Mouse (Mus musculus) neural tube, embryonic 14.5 days (tissue): ENCODE results near the gene Dlst. TPM values are rescaled to one million over a fixed set of nuclear protein-coding genes. Genes with fewer than 3 reads are reported as not detected.
"Not testable (repeated sequence)": the region's sequence is repeated elsewhere in the genome, so short reads cannot be mapped to it uniquely, and the experiment has no call there.

Experiments used
- ATAC-seq: fragments of 200-750 bp; cut with Nextera tagmentation; 2 replicates; pipeline ENCODE4 v1.8.0; 2017; ENCODE audit warnings: low read depth, mild to moderate bottlenecking, moderate TSS enrichment, moderate library complexity
- H3K27ac ChIP-seq: fragments of 300-500 bp; sonication (generic); 2 replicates; pipeline ENCODE4 v1.5.1; 2014; ENCODE audit warnings: low read depth, mild to moderate bottlenecking, control low read depth, low read length, moderate library complexity, mixed read lengths
- H3K27me3 ChIP-seq: fragments of 300-500 bp; sonication (generic); 2 replicates; pipeline ENCODE4 v1.6.1; 2014; ENCODE audit warnings: low read length; ENCODE audit not compliant: control insufficient read depth, insufficient read depth
- H3K36me3 ChIP-seq: fragments of 300-500 bp; sonication (generic); 2 replicates; pipeline ENCODE4 v1.6.1; 2014; ENCODE audit warnings: low read length, mixed read lengths; ENCODE audit not compliant: control insufficient read depth, insufficient read depth
- H3K4me1 ChIP-seq: fragments of 300-500 bp; sonication (generic); 2 replicates; pipeline ENCODE4 v1.6.1; 2014; ENCODE audit warnings: low read length; ENCODE audit not compliant: control insufficient read depth, insufficient read depth
- H3K4me2 ChIP-seq: fragments of 300-500 bp; sonication (generic); 2 replicates; pipeline ENCODE4 v1.6.1; 2014; ENCODE audit warnings: mild to moderate bottlenecking, low read depth, low read length, control low read depth
- H3K4me3 ChIP-seq: fragments of 300-500 bp; sonication (generic); 2 replicates; pipeline ENCODE4 v1.5.1; 2014; ENCODE audit warnings: low read depth, low read length, control low read depth, mixed read lengths
- H3K9ac ChIP-seq: fragments of 300-500 bp; sonication (generic); replicated peaks from 2 replicates; pipeline ENCODE4 v1.6.1; 2014; ENCODE audit warnings: low read depth, mild to moderate bottlenecking, control low read depth, low read length, mixed read lengths
- H3K9me3 ChIP-seq: fragments of 300-500 bp; sonication (generic); 2 replicates; pipeline ENCODE4 v1.6.1; 2016; ENCODE audit warnings: low read length; ENCODE audit not compliant: control insufficient read depth
- WGBS: fragments of 180-500 bp; shearing (Covaris S2); extraction: QIAGEN DNeasy Blood & Tissue Kit; methylation state at CpG from one replicate; pipeline ENCODE4 v1.1.7; 2014; 5-methylcytosine and 5-hydroxymethylcytosine counted together
- polyA plus RNA-seq: library from polyadenylated mRNA; unstranded; fragments of >200 nt; fragmentation: Nextera tagmentation; extraction: Ambion mirVana; gene quantifications from 2 replicates; pipeline ENCODE4 v1.2.1, GENCODE M21; 2014

Dlst gene
- polyA plus RNA-seq, 1 experiment from 2014 or later = 103 TPM

- Histone ChIP-seq H3K27me3 (no peaks in the 10 kb centered on the region), H3K9me3 (no peaks in the 10 kb centered on the region), H3K27ac (no peak overlapping the region), H3K9ac (no peak overlapping the region), H3K4me2 (no peak overlapping the region), H3K36me3 (peaks cover 8% of the 10 kb centered on the region), H3K4me3 (no peak overlapping the region), H3K4me1 (no peaks in the 10 kb centered on the region)
- WGBS = 80% methylated on average over 6 of the region's 6 CpGs
- no peak for ATAC-seq
These were observed 30.5 kb downstream of the Dlst start for GRCm38 (mm10) chr12:85141096-85141495.

GRCm38 (mm10) chr12:85142803-85143202, 32.2 kb downstream of the Dlst start:
- Histone ChIP-seq H3K4me2 (no peak overlapping the region), H3K4me3 (no peak overlapping the region), H3K4me1 (no peaks in the 10 kb centered on the region), H3K9me3 (no peaks in the 10 kb centered on the region), H3K36me3 (peaks cover 8% of the 10 kb centered on the region), H3K27ac (no peak overlapping the region), H3K9ac (no peak overlapping the region), H3K27me3 (no peaks in the 10 kb centered on the region)
- ATAC-seq = peak; percentile 60; the same call in 1 of the 2 replicates
- WGBS = 10% methylated on average over 4 of the region's 4 CpGs

- 69% methylated on average over 2 of the region's 2 CpGs for WGBS
These were observed 33.6 kb downstream of the Dlst start for GRCm38 (mm10) chr12:85144276-85144675.

GRCm38 (mm10) chr12:85144821-85145220, 34.2 kb downstream of the Dlst start:
- Histone ChIP-seq H3K4me1 (0 out of 2 replicates have a peak, but pooled peaks cover 2% of the 10 kb centered on the region), H3K27me3 (no peaks in the 10 kb centered on the region), H3K9me3 (no peaks in the 10 kb centered on the region), H3K4me3 (no peak overlapping the region), H3K9ac (no peak overlapping the region), H3K27ac (no peak overlapping the region), H3K36me3 (peaks cover 5% of the 10 kb centered on the region), H3K4me2 (no peak overlapping the region)
- no peak for ATAC-seq
- WGBS = 93% methylated on average over 4 of the region's 4 CpGs

More at GRCm38 (mm10) chr12:85144276-85144675, 33.6 kb downstream of the Dlst start:
- H3K36me3 ChIP-seq, H3K4me2 ChIP-seq, ATAC-seq, H3K4me1 ChIP-seq, H3K9ac ChIP-seq, H3K4me3 ChIP-seq, H3K27me3 ChIP-seq, H3K9me3 ChIP-seq, H3K27ac ChIP-seq: not testable (repeated sequence)

DNA sequence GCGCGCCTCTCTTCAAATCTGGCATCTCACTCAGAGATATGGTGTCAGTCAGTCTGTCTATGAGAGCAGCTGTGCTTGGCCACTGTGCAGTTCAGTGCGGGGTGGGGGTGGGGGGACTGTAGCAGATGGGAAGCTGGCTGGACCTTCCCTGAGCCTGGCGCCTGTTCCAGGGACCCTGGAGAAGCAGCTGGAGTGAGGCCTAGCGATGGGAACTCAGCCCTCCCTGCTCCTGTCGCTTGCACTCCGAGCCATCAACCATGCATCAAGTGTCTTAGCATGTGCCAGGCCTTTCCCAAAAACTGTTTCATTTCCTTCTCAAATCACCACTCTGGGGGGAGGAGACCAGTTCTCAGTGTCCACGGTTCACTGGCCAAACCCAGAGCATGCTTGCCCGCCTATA, 35.0 kb downstream of the Dlst start:
- Histone ChIP-seq H3K4me1 (0 out of 2 replicates have a peak, but pooled peaks cover 2% of the 10 kb centered on the region), H3K27ac (no peak overlapping the region), H3K4me3 (no peak overlapping the region), H3K27me3 (no peaks in the 10 kb centered on the region), H3K36me3 (peaks cover 5% of the 10 kb centered on the region), H3K9me3 (no peaks in the 10 kb centered on the region), H3K4me2 (no peak overlapping the region), H3K9ac (no peak overlapping the region)
- WGBS = 63% methylated on average over 9 of the region's 9 CpGs
- ATAC-seq = no peak

DNA sequence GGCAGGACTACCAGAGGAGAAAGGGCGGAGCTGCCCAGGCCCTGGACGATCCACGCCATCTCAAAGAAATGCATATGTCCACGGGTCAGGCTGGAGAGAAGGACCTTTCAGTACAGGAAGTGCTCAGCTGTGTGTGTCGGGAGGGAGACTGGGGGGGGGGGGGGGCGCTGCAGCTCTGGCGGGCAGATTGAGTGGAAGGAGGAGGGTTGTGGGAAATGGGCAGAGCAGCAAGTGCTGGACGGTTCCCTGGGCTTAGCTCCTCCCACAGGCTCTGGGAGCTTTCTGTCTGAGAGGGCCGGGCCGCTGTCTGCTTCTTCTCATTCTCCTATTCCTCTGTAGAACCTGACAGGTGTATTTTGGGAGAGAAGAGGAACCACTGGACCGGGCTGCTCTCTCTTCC, 35.7 kb downstream of the Dlst start:
- H3K4me1 ChIP-seq = 0 out of 2 replicates have a peak, but pooled peaks cover 2% of the 10 kb centered on the region
- no peaks in the 10 kb centered on the region for H3K9me3 ChIP-seq
- no peak overlapping the region for H3K27ac ChIP-seq
- peaks cover 5% of the 10 kb centered on the region for H3K36me3 ChIP-seq
- no peak overlapping the region for H3K9ac ChIP-seq
- ATAC-seq = no peak
- H3K27me3 ChIP-seq = no peaks in the 10 kb centered on the region
- no peak overlapping the region for H3K4me2 ChIP-seq
- WGBS = 38% methylated on average over 9 of the region's 11 CpGs
- H3K4me3 ChIP-seq = no peak overlapping the region

DNA sequence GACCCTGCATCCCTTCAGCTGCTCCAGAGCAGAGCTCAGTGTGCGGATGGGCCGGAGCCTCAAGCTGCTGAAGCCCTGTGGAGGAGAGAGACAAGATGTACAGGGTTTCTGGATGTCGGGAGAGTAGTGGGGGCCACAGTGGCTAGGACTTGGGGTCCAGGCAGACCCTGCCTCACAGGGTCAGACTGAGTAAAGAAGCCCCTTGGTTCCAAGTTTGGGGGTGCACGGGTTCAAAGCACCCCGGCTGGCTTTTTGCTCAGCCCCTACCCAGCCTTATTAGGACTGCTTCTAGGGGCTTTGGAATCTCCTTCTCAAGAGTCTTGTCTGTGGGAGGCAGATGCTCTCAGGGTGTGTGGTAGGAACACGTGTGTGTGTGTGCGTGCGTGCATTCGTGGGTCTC, 36.2 kb downstream of the Dlst start:
- 85% methylated on average over 9 of the region's 9 CpGs for WGBS

DNA sequence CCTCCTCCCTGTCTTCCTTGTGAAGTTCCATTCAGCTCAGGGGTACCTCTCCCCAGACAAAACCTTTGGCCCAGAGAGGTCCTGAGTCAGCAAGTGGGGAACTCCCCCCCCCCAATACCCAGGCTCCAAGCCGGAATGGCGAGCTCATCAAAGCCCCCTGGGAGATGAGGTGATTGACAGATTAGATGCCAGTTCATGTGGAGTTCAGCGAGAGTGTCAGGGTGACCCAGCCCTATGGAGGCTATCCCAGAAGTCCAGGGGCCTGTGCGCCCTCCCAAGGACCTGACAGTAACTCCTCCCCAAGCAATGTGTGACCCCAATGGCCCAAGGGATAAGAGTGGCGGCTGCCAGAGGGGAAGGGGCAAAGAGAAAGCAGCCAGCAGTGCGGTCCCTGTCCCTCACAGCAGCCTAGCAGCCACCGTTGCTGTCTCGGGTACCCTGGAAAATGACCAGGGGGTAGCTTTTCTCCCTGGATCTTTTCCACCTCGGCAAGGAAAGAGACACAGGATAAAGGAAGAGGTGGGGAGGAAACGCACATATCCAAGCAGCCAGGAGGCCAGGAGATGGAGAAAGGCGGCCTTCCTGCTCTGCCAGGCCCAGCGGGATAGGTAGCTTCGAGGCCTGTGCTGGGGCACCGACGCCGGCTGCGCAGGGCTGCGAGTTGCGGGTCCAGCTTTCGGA, 39.8 kb downstream of the Dlst start:
- ATAC-seq = no peak
- H3K4me3 ChIP-seq = peak overlapping the region; percentile 49
- H3K4me1 ChIP-seq = 0 out of 2 replicates have a peak, but pooled peaks cover 2% of the 10 kb centered on the region
- peak overlapping the region; percentile 48 for H3K27ac ChIP-seq
- no peaks in the 10 kb centered on the region for H3K27me3 ChIP-seq
- H3K4me2 ChIP-seq = peak overlapping the region; percentile 59
- 7% methylated on average over 20 of the region's 20 CpGs for WGBS
- H3K36me3 ChIP-seq = no peaks in the 10 kb centered on the region
- no peaks in the 10 kb centered on the region for H3K9me3 ChIP-seq
- peak overlapping the region; percentile 77 for H3K9ac ChIP-seq

More for the DNA sequence above, 36.2 kb downstream of the Dlst start:
- Histone ChIP-seq H3K27ac (no peak overlapping the region), H3K27me3 (no peaks in the 10 kb centered on the region), H3K9me3 (no peaks in the 10 kb centered on the region), H3K4me3 (no peak overlapping the region), H3K36me3 (peaks cover 5% of the 10 kb centered on the region), H3K4me1 (0 out of 2 replicates have a peak, but pooled peaks cover 2% of the 10 kb centered on the region), H3K9ac (no peak overlapping the region), H3K4me2 (no peak overlapping the region)
- no peak for ATAC-seq

DNA sequence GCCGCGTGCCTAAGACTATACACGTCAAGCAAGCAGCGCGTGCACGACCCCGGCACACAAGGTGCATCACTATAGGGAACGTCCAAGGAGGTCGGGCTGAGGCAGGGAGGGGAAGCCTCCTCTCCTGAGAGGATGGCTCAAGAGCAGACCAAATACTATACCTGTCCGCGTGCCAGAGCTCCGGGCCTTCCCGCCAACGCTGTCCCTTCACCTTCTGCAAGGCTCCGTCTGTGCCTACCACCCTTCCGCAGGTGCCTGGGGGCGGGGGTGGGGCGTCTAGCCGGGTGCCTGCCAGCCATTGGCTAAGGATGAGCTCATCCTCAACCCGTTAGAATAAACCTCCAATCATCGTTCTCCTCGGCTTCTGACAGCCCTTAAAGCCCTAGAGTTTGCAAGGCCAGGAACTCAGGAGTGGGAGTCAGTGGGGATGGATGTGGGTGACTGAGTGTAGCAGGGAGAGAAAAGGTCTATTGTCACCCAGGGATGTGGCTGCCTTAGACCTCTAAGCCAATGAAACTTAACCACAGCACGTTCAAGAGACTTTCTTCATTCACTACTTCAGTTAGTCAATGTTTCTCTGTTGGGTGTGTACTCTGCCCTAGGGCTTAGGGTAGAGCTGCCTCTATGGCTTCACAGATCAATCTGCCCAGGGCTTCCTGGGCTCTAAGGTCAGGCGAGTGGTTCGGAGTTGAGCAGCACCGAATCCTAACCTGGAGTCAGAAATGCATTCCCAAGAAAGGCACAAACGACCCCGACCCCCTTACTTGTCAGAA, 40.6 kb downstream of the Dlst start, which contains the start of gene Rps6kl1:
Gene Rps6kl1 (minus strand): TSS at position 263 of the 773 bp plus-strand sequence.
- H3K4me2 ChIP-seq = peak within 1 kb of the TSS; percentile 59
- no peaks in the 10 kb centered on the region for H3K27me3 ChIP-seq
- 16% methylated on average over 28 of the region's 28 CpGs for WGBS
- H3K9ac ChIP-seq = peak within 1 kb of the TSS; percentile 77
- H3K4me3 ChIP-seq = peak within 1 kb of the TSS; percentile 49
- H3K36me3 ChIP-seq = no peaks in the 10 kb centered on the region
- peak; percentile 98 for ATAC-seq
- no peaks in the 10 kb centered on the region for H3K9me3 ChIP-seq
- H3K27ac ChIP-seq = peak within 1 kb of the TSS; percentile 48
- 0 out of 2 replicates have a peak, but pooled peaks cover 2% of the 10 kb centered on the region for H3K4me1 ChIP-seq
